Mouse (Mus musculus): Measurements from ENCODE around the gene Ppfibp1. TPM values are rescaled to one million over a fixed set of nuclear protein-coding genes. Genes with fewer than 3 reads are reported as not detected.

The Ppfibp1 gene
- polyA plus RNA-seq, 1 experiment = 66.6 TPM

DNA sequence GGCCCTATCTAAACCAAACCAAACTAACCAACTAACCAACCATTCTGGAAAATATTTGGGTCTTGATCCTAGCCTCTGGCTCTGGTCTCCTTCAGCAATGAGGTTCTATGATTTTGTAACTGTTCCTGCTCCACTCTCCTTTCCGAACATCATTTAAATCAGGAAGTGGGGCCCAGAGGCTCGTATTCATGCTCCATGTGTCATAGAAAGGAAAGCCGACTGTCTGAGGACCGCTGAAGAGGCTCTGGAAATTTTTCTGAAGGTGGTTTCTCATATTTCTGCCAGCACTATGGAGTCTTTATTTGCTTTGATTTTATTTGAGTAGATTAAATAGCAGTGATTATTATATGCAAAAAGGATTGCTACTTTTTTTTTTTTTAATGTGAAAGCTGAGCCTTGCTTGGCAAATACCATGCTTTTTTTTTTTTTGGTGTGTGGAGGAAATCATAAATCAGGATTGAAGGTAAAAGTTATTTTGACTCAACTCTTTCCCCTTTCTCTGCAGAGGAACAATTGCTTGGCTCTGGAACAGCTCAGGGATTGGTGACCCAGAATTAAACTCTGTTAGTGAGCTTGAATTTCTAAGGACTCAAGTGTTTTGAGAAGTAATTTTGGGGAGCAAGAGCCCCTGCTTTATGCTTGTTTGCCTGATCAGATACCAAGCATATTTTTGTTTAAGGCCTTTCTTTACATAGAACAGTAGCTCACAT, 25.4 kb downstream of the Ppfibp1 start:
- H3K36me3 ChIP-seq (ENCODE audit: control insufficient read depth, insufficient read depth, low read length, poor library complexity, severe bottlenecking) = no peaks in the 10 kb centered on the region
- peaks cover 5% of the 10 kb centered on the region for H3K4me1 ChIP-seq (ENCODE audit: control insufficient read depth, insufficient read depth, low read length)
- TF ChIP-seq CTCF (IDR thresholded peaks at IDR 0.05; ENCODE audit: low read depth, low read length) (no peak), EP300 (IDR thresholded peaks at IDR 0.05; ENCODE audit: insufficient read depth, low read depth, low read length) (no peak)
- no peak overlapping the region for H3K9ac ChIP-seq (ENCODE audit: low read depth, poor library complexity, severe bottlenecking)
- no peak overlapping the region for H3K4me3 ChIP-seq (ENCODE audit: low read depth, low read length)
- no peak overlapping the region for H3K27ac ChIP-seq (ENCODE audit: insufficient read depth, low read length)
- no peaks in the 10 kb centered on the region for H3K9me3 ChIP-seq (replicated peaks; ENCODE audit: control insufficient read depth, insufficient read depth, low read length, poor library complexity, severe bottlenecking)
- H3K27me3 ChIP-seq (ENCODE audit: control insufficient read depth, insufficient read depth, low read length, poor library complexity, severe bottlenecking) = no peaks in the 10 kb centered on the region

DNA sequence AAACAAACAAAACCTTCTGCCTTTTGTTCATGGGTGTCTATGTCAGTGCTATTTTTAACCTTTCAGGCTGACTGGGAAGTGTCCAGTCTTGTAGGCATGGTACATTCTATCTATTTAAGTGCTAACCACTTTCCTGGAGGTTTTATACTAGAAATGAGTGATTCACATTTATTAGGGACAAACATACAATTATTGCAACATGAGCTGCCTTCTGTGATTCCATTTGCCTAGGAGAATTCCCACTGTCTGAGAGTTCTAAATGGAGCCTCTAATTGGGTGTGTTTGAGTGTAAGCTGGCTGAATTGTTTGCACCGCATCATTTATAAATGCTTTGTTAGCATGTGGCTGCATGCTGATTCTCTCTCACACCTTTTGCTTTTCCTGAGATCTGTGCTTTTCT, 27.5 kb downstream of the Ppfibp1 start:
- H3K27me3 ChIP-seq (ENCODE audit: control insufficient read depth, insufficient read depth, low read length, poor library complexity, severe bottlenecking) = no peaks in the 10 kb centered on the region
- H3K27ac ChIP-seq (ENCODE audit: insufficient read depth, low read length) = no peak overlapping the region
- TF ChIP-seq EP300 (IDR thresholded peaks at IDR 0.05; ENCODE audit: insufficient read depth, low read depth, low read length) (no peak), POLR2A (IDR thresholded peaks at IDR 0.05; ENCODE audit: insufficient read depth, low read length) (no peak), CTCF (IDR thresholded peaks at IDR 0.05; ENCODE audit: low read depth, low read length) (no peak)
- no peak overlapping the region for H3K4me3 ChIP-seq (ENCODE audit: low read depth, low read length)
- no peaks in the 10 kb centered on the region for H3K36me3 ChIP-seq (ENCODE audit: control insufficient read depth, insufficient read depth, low read length, poor library complexity, severe bottlenecking)
- no peaks in the 10 kb centered on the region for H3K9me3 ChIP-seq (replicated peaks; ENCODE audit: control insufficient read depth, insufficient read depth, low read length, poor library complexity, severe bottlenecking)
- peaks cover 5% of the 10 kb centered on the region for H3K4me1 ChIP-seq (ENCODE audit: control insufficient read depth, insufficient read depth, low read length)
- no peak overlapping the region for H3K9ac ChIP-seq (ENCODE audit: low read depth, poor library complexity, severe bottlenecking)

DNA sequence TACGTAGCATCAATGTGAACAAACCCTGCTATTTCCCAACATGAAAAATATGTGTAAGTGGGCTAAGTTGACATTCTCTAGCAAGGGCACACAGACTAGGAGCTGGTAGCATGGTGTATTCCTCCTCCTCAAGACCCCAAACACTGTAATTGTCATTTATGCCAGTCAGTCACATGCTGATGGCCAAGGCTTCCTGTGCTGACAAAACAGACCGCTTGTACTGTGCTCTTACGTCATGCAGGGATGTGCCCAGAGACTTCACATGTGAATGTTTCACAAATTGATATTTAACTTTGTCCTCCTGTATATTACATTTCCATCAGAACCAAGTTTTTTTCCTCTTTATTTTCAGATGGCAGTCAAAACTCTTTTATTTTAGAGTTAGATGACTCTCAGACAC, 29.1 kb downstream of the Ppfibp1 start:
- Histone ChIP-seq H3K9me3 (replicated peaks; ENCODE audit: control insufficient read depth, insufficient read depth, low read length, poor library complexity, severe bottlenecking) (no peaks in the 10 kb centered on the region), H3K36me3 (ENCODE audit: control insufficient read depth, insufficient read depth, low read length, poor library complexity, severe bottlenecking) (no peaks in the 10 kb centered on the region), H3K27me3 (ENCODE audit: control insufficient read depth, insufficient read depth, low read length, poor library complexity, severe bottlenecking) (no peaks in the 10 kb centered on the region), H3K9ac (ENCODE audit: low read depth, poor library complexity, severe bottlenecking) (no peak overlapping the region), H3K4me3 (ENCODE audit: low read depth, low read length) (no peak overlapping the region), H3K4me1 (ENCODE audit: control insufficient read depth, insufficient read depth, low read length) (peaks cover 2% of the 10 kb centered on the region), H3K27ac (ENCODE audit: insufficient read depth, low read length) (no peak overlapping the region)
- TF ChIP-seq CTCF (IDR thresholded peaks at IDR 0.05; ENCODE audit: low read depth, low read length) (no peak), EP300 (IDR thresholded peaks at IDR 0.05; ENCODE audit: insufficient read depth, low read depth, low read length) (no peak), POLR2A (IDR thresholded peaks at IDR 0.05; ENCODE audit: insufficient read depth, low read length) (no peak)

DNA sequence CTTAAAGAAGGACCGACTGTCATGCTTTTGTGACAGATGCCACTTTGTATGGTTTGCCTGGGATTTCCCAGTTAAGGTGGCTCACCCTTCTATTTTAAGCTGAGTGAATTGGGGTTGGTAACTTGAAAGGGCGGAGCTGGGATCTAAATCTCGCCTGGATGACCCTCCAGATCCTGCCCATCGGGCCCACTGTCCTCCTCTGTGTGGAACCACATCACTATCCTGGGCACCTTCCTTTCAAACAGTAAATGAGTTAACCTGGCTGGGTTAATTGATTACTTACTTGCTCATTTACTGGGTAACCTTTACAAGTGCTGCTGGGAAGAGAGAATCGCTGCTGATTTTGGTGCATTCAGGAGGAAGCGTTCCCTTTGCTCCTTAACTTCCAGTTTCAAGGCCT, 30.1 kb downstream of the Ppfibp1 start:
- TF ChIP-seq EP300 (IDR thresholded peaks at IDR 0.05; ENCODE audit: insufficient read depth, low read depth, low read length) = no peak
- TF ChIP-seq POLR2A (IDR thresholded peaks at IDR 0.05; ENCODE audit: insufficient read depth, low read length) = no peak
- no peak for TF ChIP-seq CTCF (IDR thresholded peaks at IDR 0.05; ENCODE audit: low read depth, low read length)
- Histone ChIP-seq H3K9ac (ENCODE audit: low read depth, poor library complexity, severe bottlenecking) (no peak overlapping the region), H3K4me1 (ENCODE audit: control insufficient read depth, insufficient read depth, low read length) (no peaks in the 10 kb centered on the region), H3K36me3 (ENCODE audit: control insufficient read depth, insufficient read depth, low read length, poor library complexity, severe bottlenecking) (no peaks in the 10 kb centered on the region), H3K9me3 (replicated peaks; ENCODE audit: control insufficient read depth, insufficient read depth, low read length, poor library complexity, severe bottlenecking) (no peaks in the 10 kb centered on the region), H3K27ac (ENCODE audit: insufficient read depth, low read length) (no peak overlapping the region), H3K4me3 (ENCODE audit: low read depth, low read length) (no peak overlapping the region), H3K27me3 (ENCODE audit: control insufficient read depth, insufficient read depth, low read length, poor library complexity, severe bottlenecking) (no peaks in the 10 kb centered on the region)

DNA sequence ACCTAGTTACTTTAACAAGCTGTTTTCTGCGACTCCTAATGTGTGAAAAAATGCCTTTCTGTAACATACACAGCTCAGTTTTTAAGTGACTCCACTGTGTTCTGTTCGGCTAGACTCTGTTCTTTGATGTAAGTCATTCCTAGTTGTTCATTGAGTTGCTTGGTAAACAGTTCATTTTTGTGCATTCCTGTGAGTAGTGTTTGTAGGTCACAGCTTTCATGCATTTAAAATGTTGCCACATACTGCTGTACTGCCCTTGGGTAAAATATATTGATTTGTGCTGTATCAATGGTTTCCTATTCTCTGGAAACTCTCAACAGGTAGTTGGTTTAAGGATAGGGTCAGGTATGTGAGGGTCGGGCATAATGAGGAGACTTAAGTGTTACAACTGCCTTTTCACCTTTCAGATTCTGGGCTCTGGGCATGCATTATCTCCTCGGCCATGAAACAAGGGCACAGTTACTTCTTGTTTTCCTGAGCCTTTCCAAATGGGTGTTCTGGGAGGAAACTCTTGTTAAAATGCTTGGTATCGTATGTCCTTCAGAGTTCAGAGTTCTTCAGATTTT, 38.2 kb downstream of the Ppfibp1 start:
- H3K36me3 ChIP-seq (ENCODE audit: control insufficient read depth, insufficient read depth, low read length, poor library complexity, severe bottlenecking) = no peaks in the 10 kb centered on the region
- no peak for TF ChIP-seq CTCF (IDR thresholded peaks at IDR 0.05; ENCODE audit: low read depth, low read length)
- no peak for TF ChIP-seq POLR2A (IDR thresholded peaks at IDR 0.05; ENCODE audit: insufficient read depth, low read length)
- no peak for TF ChIP-seq EP300 (IDR thresholded peaks at IDR 0.05; ENCODE audit: insufficient read depth, low read depth, low read length)
- peaks cover 4% of the 10 kb centered on the region for H3K4me1 ChIP-seq (ENCODE audit: control insufficient read depth, insufficient read depth, low read length)
- H3K27ac ChIP-seq (ENCODE audit: insufficient read depth, low read length) = no peak overlapping the region
- no peaks in the 10 kb centered on the region for H3K9me3 ChIP-seq (replicated peaks; ENCODE audit: control insufficient read depth, insufficient read depth, low read length, poor library complexity, severe bottlenecking)
- no peaks in the 10 kb centered on the region for H3K27me3 ChIP-seq (ENCODE audit: control insufficient read depth, insufficient read depth, low read length, poor library complexity, severe bottlenecking)
- H3K9ac ChIP-seq (ENCODE audit: low read depth, poor library complexity, severe bottlenecking) = no peak overlapping the region
- H3K4me3 ChIP-seq (ENCODE audit: low read depth, low read length) = no peak overlapping the region

DNA sequence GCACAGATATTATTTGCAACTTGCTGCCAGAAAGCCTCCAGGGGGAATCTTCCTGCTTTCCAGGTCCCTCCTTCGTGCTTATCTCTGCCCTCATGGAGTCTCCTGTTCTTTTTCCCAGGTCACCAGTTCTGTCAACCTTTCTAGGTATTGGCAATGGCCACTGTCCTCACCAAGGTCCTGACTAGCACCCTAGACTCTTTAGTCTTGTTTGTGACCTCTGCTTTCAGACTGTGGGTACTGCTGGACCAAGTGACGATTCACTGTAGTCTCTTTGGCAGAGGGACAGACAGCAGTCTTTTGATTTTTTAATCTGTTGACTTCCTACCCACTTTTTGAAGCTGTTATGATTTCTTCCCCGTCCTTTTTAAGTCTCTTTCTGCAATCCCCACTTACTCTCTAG, 39.8 kb downstream of the Ppfibp1 start:
- Histone ChIP-seq H3K9me3 (replicated peaks; ENCODE audit: control insufficient read depth, insufficient read depth, low read length, poor library complexity, severe bottlenecking) (no peaks in the 10 kb centered on the region), H3K27me3 (ENCODE audit: control insufficient read depth, insufficient read depth, low read length, poor library complexity, severe bottlenecking) (no peaks in the 10 kb centered on the region), H3K4me1 (ENCODE audit: control insufficient read depth, insufficient read depth, low read length) (peaks cover 4% of the 10 kb centered on the region), H3K4me3 (ENCODE audit: low read depth, low read length) (no peak overlapping the region), H3K9ac (ENCODE audit: low read depth, poor library complexity, severe bottlenecking) (no peak overlapping the region), H3K36me3 (ENCODE audit: control insufficient read depth, insufficient read depth, low read length, poor library complexity, severe bottlenecking) (no peaks in the 10 kb centered on the region), H3K27ac (ENCODE audit: insufficient read depth, low read length) (no peak overlapping the region)
- TF ChIP-seq CTCF (IDR thresholded peaks at IDR 0.05; ENCODE audit: low read depth, low read length) (no peak), POLR2A (IDR thresholded peaks at IDR 0.05; ENCODE audit: insufficient read depth, low read length) (no peak), EP300 (IDR thresholded peaks at IDR 0.05; ENCODE audit: insufficient read depth, low read depth, low read length) (no peak)
